Mouse (Mus musculus) activated CD4-positive, CD25-positive, alpha-beta regulatory T cell, adult 4 months (primary cell): ENCODE data around the gene Ddx4. TPM values are rescaled to one million over a fixed set of nuclear protein-coding genes. Genes with fewer than 3 reads are reported as not detected.

Experiments used
- ATAC-seq: one replicate; pipeline ENCODE4 v1.8.0; 2017
- polyA plus RNA-seq, 2 experiments: library from polyadenylated mRNA; unstranded; fragments of 100-300 nt; shearing (Covaris generic); gene quantifications; one replicate each; pipeline ENCODE4 v1.2.1; 2017

Gene Ddx4
- polyA plus RNA-seq, result not detected

GRCm38 (mm10) chr13:112652205-112652604 is at the start of gene Ddx4:
Ddx4 (minus strand) TSS chr13:112652475.
- ATAC-seq, result no peak

DNA sequence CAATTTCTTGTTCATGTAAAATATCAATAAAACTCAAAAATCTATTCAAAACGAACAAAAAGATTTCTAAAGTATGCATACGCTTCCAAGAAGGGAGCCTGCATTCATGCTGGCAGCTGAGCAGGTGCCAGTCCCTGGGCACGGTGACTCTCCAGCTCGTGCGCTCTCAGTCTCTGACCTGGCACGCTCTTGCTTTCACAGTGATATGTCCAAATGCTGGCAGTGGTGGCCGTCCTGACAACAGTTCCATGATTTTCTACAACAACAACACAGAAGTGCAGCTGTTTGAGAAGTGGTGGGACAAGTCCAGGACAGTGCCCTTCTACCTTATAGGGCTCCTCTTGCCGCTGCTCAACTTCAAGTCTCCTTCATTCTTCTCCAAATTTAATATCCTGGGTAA is 49.0 kb upstream of the Ddx4 start:
- ATAC-seq, result no peak

DNA sequence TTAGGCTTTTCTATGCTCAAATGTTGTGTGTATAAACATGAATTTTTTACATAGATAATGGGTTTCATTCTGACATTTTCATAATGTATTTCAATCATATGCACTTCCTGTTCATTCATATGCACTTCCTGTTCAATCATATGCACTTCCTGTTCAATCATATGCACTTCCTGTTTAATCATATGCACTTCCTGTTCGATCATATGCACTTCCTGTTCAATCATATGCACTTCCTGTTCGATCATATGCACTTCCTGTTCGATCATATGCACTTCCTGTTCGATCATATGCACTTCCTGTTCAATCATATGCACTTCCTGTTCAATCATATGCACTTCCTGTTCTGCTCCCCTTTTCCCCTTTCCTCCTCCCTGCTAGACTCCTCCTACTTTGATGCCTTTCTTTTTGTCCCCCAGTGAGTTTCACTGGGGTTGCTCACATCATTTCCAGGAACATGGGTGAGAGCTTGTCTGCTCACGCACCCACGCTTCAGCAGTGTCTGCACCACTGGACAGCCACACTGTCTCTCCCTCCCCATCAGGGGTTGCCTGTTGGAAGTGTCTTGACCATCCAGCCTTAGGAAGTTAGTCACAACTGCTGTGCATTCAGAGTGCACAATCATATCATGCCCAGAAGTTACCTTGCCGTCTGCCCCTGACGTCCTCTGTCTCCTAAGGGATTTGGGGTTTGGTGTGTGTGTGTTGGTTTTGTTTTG is 43.4 kb upstream of the Ddx4 start:
- no peak for ATAC-seq

GRCm38 (mm10) chr13:112692870-112693553 is 40.7 kb upstream of the Ddx4 start:
- ATAC-seq, result no peak

- ATAC-seq, result no peak
Measured at GRCm38 (mm10) chr13:112686155-112686554, 33.9 kb upstream of the Ddx4 start.

GRCm38 (mm10) chr13:112683970-112684369 is 31.7 kb upstream of the Ddx4 start:
- no peak for ATAC-seq

DNA sequence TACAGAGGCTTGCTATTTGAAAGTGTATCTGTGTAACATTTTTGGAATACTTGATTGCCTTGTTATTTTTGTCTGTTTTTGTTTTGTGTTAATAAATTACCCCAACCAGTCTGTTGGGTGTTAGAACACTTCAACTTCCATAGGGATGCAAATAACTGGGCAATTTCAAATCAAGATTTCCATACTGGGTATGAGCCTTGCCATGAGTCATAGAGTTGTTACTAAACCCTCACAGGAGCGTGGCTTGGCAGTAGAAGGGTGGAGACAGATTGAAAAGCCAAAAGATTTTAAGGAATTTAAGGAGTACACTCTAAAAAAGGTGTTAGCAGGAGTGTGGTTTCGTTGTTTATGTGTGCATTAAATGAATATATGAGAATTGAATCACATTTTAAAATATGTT is 31.0 kb upstream of the Ddx4 start:
- no peak for ATAC-seq

GRCm38 (mm10) chr13:112678154-112678553 is 25.9 kb upstream of the Ddx4 start:
- no peak for ATAC-seq

GRCm38 (mm10) chr13:112673899-112674447 is 21.7 kb upstream of the Ddx4 start:
- peak; percentile 77 for ATAC-seq

GRCm38 (mm10) chr13:112672797-112673196 is 20.5 kb upstream of the Ddx4 start:
- ATAC-seq, result no peak

GRCm38 (mm10) chr13:112671708-112672107 is 19.4 kb upstream of the Ddx4 start:
- ATAC-seq, result no peak

DNA sequence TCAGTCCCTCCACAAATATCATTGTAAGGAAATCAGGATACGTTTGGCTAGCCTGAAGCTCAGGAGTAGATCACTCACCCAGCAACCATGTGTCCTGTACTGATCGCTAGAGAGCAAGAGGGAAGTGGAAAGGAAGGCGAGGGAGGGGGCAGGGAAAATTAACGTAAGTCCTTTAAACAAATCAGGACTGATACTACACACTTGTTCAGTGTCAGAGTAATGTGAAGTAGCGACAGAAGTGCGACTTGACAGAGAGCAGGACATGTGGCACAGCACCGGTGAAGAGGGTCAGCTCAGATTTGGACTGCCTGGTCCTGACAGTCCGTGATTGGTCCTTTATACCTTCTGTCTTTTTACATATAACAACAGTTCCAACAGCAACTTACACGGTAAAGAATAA is 14.9 kb upstream of the Ddx4 start:
- ATAC-seq, result no peak

DNA sequence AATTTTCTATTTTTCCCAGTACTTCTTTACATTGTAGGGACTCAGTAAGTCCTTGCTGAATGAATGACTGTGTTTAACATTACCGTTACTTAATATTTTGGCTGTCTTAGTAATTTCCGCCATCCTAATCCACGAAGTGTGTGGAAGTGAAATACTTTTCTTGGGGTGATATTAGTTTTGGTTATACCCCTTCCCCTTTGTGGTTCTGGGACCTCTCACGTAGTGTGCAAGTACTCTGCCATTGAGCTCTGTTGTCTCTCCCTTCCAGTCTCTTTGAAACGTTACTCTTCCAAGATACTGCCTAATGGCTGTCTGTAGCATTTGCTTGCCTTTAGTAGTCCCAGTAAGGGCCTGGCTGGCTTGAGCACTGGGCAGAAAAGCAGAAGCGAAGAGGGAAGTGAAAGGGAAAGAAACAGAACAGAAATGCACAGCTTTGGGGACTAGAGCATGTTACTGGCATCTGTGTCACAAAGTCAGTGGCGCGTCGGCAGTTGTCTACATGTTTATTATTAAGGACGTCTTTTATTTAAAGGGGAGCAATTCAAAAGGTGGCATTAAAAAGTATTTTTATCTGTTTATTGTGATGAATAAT is 14.3 kb upstream of the Ddx4 start:
- ATAC-seq, result no peak

DNA sequence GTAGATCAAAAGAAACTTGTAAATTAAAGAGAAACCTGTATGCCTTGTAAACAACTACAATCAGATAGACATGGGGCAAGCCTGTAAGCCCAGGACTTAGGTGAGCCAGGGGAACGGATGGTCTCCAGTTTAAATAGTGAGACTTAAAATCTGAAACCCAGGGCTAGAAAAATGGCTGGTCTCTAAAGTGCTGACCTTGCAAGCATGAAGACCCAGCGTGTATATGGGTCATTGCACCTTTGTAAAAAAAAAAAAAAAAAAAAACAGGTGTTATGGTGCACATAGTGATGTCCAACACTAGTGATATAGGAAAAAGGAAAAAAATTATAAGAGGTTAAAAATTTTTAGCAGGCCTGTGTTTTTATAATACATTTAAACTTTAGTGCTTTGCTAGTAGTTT is 9.4 kb upstream of the Ddx4 start:
- ATAC-seq, result no peak

DNA sequence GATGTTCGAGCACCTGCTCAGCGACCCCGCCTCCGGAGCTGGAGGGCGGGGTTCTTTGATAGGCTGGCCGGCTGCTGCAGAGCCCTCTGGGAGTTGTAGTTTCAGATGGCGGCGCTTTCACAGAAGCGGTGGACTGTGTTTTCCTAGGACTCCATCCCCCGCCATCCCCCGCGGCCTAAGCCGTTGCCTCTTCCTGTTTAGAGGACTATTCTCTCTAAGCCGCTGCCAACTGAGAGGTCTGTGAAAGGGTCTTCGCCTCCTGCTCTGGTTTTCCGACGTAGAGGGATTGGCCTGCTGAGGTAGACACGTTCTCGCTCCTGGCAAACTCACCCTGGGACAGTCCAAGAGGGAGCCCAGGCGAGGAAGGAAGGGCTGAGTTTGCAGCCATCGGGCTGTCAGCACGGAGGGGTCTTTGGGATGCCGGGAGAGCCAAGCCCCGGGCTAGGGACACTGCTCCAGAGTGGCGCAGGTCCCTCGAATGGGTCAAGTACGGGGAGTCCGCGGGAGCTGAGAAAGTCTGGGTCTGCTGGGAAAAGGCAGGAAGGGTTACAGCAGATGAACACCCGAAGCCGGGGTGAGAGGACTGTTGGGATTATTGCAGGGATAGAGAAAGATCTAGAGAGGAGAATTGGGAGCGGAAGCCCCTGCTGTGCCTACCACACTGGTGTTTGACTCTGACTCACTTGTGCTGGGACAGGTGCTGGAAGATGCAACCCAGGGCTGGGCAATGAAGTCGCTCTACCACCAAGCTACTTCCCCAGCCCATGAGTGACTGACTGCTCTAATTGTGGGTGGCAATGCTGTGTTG is 8.5 kb upstream of the Ddx4 start, which contains the start of gene Slc38a9:
Gene Slc38a9 (plus strand): TSS at position 178 of the 808 bp plus-strand sequence.
- ATAC-seq, result peak; percentile 99

GRCm38 (mm10) chr13:112659986-112660573 is 7.8 kb upstream of the Ddx4 start:
- no peak for ATAC-seq

DNA sequence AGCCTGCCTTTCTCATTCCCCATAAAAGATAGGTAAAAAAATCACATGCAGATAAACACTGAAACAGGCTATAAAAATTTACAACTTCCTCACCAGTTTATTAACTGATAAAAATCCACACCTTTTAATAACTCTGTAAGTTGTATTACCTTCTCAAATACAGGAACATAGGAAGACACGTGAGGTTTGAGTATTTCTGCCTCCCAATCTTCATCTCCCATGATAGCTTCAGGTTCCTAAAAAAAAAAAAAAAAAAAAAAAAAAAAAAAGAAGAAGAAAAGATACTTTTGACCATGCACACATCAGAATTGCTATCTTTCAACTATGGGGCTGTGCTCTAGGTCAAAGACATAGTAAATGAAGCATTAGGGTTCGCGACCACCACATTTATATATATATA is 1.1 kb downstream of the Ddx4 start:
- no peak for ATAC-seq

- no peak for ATAC-seq
Measured at GRCm38 (mm10) chr13:112645529-112646186, 6.6 kb downstream of the Ddx4 start.

- no peak for ATAC-seq
Measured at GRCm38 (mm10) chr13:112644996-112645395, 7.3 kb downstream of the Ddx4 start.

- ATAC-seq, result no peak
Measured at GRCm38 (mm10) chr13:112642897-112643296, 9.4 kb downstream of the Ddx4 start.

DNA sequence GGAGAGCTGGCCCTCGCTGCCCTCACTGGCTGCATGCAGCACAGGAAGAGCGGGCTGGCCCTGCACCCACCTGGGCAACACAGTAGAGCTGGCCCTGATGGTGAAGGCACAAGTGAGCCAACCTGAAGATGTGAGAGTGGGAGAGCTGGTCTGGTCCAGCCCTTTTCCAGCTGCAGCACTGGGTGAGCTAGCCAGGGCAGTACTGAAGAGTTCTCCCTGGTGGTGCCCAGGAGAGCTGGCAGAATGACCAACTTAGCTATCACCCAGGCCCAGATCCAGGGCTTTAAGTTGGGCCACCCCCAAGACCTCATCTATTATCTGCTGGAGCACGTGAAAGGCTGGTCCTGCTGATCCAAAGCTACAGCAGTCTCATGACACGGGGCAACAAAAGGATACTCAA is 13.2 kb downstream of the Ddx4 start:
- ATAC-seq, result no peak

GRCm38 (mm10) chr13:112636498-112636897 is 15.8 kb downstream of the Ddx4 start:
- ATAC-seq, result no peak
